Mouse (Mus musculus) bone marrow, adult 2 months (tissue): Measurements from ENCODE around the gene Rita1.

ENCODE experiments used
- CTCF ChIP-seq: fragments of 200-500 bp; IDR thresholded peaks from 2 replicates; pipeline ENCODE4 v1.5.1; 2011; ENCODE audit warnings: low read length, control low read depth; ENCODE audit not compliant: control insufficient read depth, insufficient read depth
- POLR2A ChIP-seq: fragments of 200-500 bp; IDR thresholded peaks from 2 replicates; pipeline ENCODE4 v1.6.1; 2011; ENCODE audit warnings: low read depth, mild to moderate bottlenecking, control low read depth, low read length, borderline replicate concordance; ENCODE audit not compliant: control insufficient read depth

DNA sequence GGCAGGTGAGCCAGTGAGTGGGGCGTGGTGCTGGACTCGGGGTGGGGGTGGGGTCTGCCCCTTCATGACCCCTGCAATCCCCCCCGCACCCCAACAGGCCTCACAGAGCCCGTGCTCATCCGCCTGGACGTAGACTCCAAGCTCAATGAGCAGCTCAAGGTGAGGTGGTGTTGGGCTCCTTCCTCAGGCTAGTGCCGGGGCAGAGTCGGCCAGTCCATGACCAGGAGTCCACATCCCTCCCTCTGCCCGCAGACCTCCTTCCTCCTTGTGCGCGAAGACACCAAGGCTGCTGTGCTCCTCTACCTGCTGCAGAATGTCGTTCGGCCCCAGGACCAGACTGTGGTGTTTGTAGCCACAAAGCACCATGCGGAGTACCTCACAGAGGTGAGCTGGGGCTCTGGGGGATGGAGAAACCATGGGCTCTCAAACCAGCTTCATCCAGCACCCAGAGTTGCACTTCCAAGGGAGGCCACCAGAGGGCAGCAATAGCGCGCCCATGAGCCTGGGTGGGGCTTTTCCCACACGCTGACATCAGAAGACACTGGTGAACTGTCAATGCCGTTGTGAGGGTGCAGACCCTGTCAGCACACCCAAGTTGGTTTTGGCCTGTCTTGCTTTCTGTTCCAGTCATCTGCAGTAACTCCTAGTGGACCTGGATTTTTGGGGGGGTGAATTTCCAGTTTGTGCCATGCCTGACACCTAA is 8.1 kb upstream of the Rita1 start:
- 0 out of 2 replicates have a peak, but pooled peaks have one; percentile 29 for TF ChIP-seq POLR2A
- TF ChIP-seq CTCF, result peak; percentile 96
